Mouse (Mus musculus) left cerebral cortex, postnatal 14 days (tissue): ENCODE data around the gene Ttc22. TPM values are rescaled to one million over a fixed set of nuclear protein-coding genes. Genes with fewer than 3 reads are reported as not detected.
A peak's percentile ranks its signal among the peaks of the same experiment; 100 is the strongest.

ENCODE experiments used
- DNase-seq, 2 experiments: peaks; one replicate each; pipeline ENCODE4 v3.0.0; 2021 to 2022; ENCODE audit warnings: low spot score in 2 of 2, mixed read lengths in 1 of 2
- intact Hi-C: fragments of 180-260 bp; cut with DNase I; formaldehyde crosslinking; loops from one replicate; pipeline ENCODE4 v1.15.1; 2025
- long read RNA-seq, 2 experiments: library from polyadenylated mRNA; stranded (forward); transcript quantifications; one replicate each; pipeline ENCODE4 v2.0.0; 2021
- total RNA-seq, 2 experiments: library from RNA; stranded (reverse); gene quantifications; 2 replicates each; pipeline ENCODE4 v1.2.3; 2021

Ttc22 gene
- total RNA-seq: 1 to 10 TPM; 1.7 to 2.0 TPM
- long read RNA-seq, experiment 1, partial matches to known transcripts: 2 of 3 reads
- long read RNA-seq, experiment 1, other reads (novel, unspliced or antisense): 1 of 3 reads
- long read RNA-seq, experiment 2, partial matches to known transcripts: 4 of 5 reads
- long read RNA-seq, experiment 2, other reads (novel, unspliced or antisense): 1 of 5 reads

GRCm38 (mm10) chr4:106622030-106622493 is at the start of gene Ttc22:
TSS of gene Ttc22 (plus strand) at chr4:106622432.
- intact Hi-C loops: no loop called here
- DNase-seq: no peak

DNA sequence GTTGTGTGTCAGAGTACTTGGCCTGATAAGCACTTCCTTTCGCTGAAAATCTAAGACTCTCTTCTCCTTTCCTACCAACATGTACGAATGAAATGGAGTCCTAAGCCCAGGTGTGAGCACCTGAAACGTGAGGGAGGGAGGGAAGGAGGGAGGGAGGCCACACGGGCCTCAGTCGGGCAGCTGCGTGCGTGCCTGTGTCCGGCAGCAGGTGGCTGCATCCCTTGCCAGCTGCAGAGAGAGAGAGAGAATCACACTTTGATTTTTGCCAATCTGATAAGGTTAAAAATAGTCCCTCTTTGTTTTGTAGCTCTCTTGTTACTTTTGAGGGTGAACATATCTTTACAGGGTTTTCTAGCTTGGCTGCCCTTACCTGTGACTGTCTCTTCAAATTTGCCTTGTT is 47.2 kb upstream of the Ttc22 start:
- DNase-seq: no peak
- intact Hi-C loops: no loop called here

GRCm38 (mm10) chr4:106577511-106577910 is 44.7 kb upstream of the Ttc22 start:
- no peak for DNase-seq
- intact Hi-C loops: no loop called here

DNA sequence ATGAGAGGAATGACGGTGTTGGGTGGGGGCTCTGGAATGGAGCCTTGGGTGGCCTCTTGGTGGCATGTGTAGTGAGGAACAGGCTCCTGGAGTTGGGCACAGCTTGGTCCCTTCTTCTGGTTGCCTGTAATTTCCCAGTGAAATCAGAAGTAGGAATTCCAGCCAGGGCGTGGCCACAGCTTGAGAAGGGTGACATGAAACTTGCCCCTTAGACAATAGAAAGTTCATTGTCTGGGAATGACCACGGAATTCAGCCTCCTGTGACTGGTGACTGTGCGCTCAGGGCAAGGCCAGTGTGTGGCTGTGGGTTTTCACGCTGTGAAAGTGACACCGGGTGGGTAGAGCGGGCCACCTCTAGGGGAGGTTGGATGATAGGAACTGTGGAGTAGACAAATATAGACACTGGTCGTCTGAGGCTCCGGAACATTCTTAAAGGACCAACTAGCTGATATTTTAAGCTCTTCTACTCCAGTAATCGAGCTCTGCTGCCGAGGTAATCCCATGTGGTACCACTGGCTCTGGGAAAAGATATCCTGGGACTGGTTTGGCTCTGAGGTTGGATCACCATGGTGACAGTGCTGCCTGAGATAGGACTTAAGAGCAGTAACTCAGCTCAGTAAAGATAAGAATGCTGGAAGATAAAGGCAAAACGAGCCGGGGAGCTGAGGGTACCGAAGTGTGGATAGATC is 40.9 kb upstream of the Ttc22 start:
- peak; percentile 56 to 85 for DNase-seq
- intact Hi-C loops: no loop called here

GRCm38 (mm10) chr4:106581865-106582204 is 40.4 kb upstream of the Ttc22 start:
- DNase-seq: peak in 1 of 2 experiments; percentile 37
- intact Hi-C loops: no loop called here

DNA sequence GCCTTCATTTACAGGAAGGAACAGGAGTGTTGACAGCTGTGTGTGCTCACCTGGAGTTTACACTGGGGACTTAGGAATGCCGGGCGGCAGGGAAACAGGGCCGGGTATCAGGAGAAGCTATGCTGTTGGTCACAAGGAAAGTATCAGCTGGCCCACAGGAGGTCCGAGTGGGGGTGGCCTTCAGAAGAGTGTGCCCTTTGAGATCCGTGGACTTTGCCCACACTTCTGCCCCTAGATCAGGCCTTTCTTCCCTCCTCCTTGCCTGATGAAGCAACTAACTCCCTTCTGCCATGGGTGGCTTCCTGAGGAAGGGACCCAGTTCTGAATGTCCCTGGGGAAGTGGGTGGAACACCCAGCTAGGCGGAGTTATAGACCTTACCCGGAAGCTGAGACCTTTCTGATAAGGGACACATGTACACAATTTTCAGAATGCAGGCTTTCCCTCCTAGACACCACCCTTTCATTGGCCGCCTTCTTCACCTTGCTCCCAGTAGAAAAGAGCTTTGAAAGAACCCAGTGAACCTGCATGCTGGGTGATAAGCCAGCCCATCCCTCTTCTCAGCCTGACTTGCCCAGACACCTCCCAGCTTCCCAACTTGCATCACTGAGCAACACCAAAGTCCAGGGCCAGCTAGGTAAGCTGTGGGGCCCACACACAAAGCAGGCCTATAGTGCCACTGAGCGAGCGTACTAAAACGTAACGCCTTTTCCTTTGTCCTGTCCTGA is 39.6 kb upstream of the Ttc22 start:
- DNase-seq: no peak
- intact Hi-C loops: no loop called here

- intact Hi-C loops: no loop called here
- DNase-seq: no peak
Measured at GRCm38 (mm10) chr4:106584665-106585064, 37.6 kb upstream of the Ttc22 start.

DNA sequence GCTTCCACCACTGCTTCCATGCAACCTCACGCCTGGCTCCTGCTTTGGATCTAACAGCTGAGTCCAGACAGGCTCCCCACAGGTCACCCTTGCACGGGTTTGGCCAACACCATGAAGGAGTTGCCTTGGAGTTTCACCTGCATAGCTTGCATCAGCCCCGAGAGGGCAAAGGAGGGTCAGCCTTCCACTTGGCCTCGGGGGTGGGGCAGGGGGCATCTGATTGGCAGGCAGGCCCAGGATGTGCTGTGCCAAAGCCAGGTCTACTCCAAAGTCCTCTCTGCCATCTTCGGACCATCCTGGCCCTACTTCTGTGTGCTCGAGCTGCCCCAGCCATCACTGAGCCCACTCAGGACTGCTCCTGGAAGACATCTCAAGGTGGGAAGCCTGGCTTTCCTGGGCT is 35.2 kb upstream of the Ttc22 start:
- DNase-seq: no peak
- intact Hi-C loops: no loop called here

- intact Hi-C loops: no loop called here
- no peak for DNase-seq
Measured at GRCm38 (mm10) chr4:106590142-106590541, 32.1 kb upstream of the Ttc22 start.

- intact Hi-C loops: no loop called here
- DNase-seq: no peak
Measured at GRCm38 (mm10) chr4:106590871-106591270, 31.4 kb upstream of the Ttc22 start.

- intact Hi-C loops: no loop called here
- DNase-seq: no peak
Measured at GRCm38 (mm10) chr4:106593636-106594035, 28.6 kb upstream of the Ttc22 start.

DNA sequence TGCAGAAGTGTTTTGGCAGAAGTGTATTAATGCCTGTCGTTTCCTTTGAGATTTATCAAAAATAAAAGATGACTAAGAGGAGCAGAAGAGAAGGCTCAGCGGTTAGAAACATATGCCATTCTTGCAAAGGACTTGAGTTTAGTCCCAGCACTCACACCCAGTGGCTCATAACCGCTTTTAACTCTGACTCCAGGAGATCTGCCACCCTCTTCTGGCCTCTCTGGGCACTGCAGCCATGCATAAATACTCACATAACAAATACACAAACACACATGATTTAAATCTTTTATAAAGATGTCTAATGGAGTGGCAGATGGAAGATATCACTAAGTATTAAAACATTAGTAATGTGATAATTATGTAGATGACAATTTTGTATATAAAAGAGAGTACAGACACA is 26.0 kb upstream of the Ttc22 start:
- intact Hi-C loops: no loop called here
- DNase-seq: no peak

- DNase-seq: peak in 1 of 2 experiments; percentile 58
Measured at GRCm38 (mm10) chr4:106597055-106597454, 25.2 kb upstream of the Ttc22 start.

DNA sequence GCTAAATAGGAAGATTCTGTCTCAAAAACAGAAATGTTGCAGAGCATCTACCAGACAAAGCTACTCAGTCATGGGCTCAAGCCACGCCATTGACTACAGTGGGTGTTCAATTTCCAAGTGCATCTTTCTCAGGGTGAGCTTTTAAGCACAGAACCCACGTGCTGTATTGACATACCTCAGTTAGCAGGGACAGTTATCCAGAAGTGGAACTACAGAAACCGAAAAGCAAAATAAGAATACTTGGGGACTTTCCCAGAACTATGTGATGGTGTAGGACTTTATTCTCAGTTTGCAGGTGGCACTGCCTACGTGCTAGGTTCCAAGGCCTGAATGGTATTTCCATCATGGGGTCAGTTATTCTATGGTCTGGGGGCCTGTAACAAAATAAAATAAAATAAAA is 24.5 kb upstream of the Ttc22 start:
- intact Hi-C loops: no loop called here

More at GRCm38 (mm10) chr4:106597055-106597454, 25.2 kb upstream of the Ttc22 start:
- intact Hi-C loops: no loop called here

GRCm38 (mm10) chr4:106599415-106599814 is 22.8 kb upstream of the Ttc22 start:
- intact Hi-C loops: no loop called here

More for the DNA sequence above, 24.5 kb upstream of the Ttc22 start:
- DNase-seq: no peak

DNA sequence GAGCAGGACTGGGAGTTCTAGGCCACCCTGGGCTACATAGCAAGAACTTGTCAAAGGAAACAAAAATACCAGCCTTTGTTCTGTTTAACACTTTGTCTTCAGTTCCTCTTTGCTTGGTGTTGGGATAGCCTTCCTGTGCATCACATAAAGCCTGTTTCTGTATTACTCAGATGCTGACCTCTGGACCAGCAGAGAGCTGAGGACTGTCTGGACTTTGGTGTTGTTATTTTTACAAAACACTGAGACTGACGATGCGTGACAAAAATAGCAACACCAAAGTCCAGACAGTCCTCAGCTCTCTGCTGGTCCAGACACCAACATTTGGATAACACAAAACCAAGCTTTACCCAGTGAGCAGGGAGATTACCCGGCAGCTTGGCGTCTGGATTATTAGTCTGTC is 21.5 kb upstream of the Ttc22 start:
- intact Hi-C loops: no loop called here
- no peak for DNase-seq

More at GRCm38 (mm10) chr4:106599415-106599814, 22.8 kb upstream of the Ttc22 start:
- no peak for DNase-seq

- intact Hi-C loops: no loop called here
- DNase-seq: no peak
Measured at GRCm38 (mm10) chr4:106606639-106607554, 15.3 kb upstream of the Ttc22 start.

GRCm38 (mm10) chr4:106607905-106608304 is 14.3 kb upstream of the Ttc22 start:
- intact Hi-C loops: no loop called here
- DNase-seq: no peak

DNA sequence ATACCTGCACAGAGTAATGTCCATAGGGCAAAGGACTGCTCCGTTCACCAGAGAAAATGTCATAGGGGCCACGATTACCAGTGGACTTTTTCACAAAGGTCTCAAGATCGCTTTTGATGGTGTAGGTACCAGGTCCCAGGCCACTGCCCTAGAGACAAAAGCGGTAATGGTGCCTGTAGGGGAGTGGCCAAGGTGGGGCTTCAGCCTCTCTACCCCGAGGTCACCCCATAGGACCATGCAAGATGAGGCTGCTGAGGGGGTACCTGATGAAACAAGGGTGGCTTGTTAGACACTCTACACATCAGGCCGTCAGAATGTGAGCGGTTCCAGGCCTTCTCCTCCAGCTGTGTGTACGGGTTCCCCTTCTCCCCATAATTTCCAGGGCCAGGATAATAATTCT is 9.1 kb upstream of the Ttc22 start:
- DNase-seq: no peak
- intact Hi-C loops: loop anchor here (5.0 to 10.0 kb wide), 2 partner anchors 222 to 549 kb away; no protein-coding TSS in a partner anchor
